Mouse (Mus musculus): ENCODE measurements around the gene Jmjd8.
"Not testable (repeated sequence)": the region's sequence is repeated elsewhere in the genome, so short reads cannot be mapped to it uniquely, and the experiment has no call there.

Gene Jmjd8

GRCm38 (mm10) chr17:25860832-25861703 lies 32.4 kb downstream of the Jmjd8 start, which contains the start of gene Wdr90:
Gene Wdr90 (minus strand): TSS chr17:25861501.
- peak; percentile 94 for DNase-seq (ENCODE audit: low read depth, low spot score)

GRCm38 (mm10) chr17:25861704-25862612 lies 33.3 kb downstream of the Jmjd8 start:
- no peak for DNase-seq (ENCODE audit: low read depth, low spot score)

DNA sequence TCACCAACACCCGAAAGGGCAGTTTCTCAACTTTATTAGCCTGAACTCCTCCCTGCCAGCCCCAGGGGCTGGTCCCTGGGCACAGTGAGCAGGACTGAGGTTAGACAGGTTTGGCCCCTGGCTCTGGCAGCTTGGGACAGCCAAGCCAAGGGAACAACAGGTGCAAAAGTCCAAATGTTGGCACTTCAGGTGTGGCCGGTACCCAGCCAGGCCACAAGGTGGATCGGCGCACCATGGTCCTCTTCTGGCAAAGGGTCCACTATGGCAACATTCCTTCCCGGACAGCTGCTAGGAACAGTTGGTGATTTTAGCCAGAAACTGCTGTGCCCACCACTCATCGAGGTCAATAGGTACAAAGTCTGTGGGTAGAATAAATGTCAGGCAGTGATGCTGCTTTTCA lies 35.0 kb downstream of the Jmjd8 start:
- DNase-seq (ENCODE audit: low read depth, low spot score), result no peak

- no peak for DNase-seq (ENCODE audit: low read depth, low spot score)
Measured at GRCm38 (mm10) chr17:25864311-25864710, 35.6 kb downstream of the Jmjd8 start.

GRCm38 (mm10) chr17:25865288-25865687 lies 36.6 kb downstream of the Jmjd8 start:
- no peak for DNase-seq (ENCODE audit: low read depth, low spot score)

DNA sequence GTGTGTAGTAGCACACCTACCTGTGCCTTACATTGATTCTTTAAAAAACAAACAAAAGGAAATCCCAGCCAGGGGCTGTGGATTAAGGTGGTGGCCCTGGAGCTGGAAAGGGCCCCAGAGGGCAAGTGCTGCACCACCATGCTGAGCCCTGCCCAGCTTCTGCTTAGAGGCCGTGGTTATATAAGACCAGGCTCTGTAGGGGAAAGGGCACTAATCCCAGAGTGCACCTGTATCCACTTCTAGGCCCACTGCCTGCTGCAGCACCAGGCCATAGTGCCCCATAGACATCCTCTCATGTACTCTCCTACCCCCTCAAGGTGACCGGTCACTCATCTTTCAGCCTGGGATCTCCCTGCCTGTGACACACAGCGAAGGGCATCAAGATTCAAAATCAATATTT lies 37.5 kb downstream of the Jmjd8 start:
- DNase-seq (ENCODE audit: low read depth, low spot score), result no peak

DNA sequence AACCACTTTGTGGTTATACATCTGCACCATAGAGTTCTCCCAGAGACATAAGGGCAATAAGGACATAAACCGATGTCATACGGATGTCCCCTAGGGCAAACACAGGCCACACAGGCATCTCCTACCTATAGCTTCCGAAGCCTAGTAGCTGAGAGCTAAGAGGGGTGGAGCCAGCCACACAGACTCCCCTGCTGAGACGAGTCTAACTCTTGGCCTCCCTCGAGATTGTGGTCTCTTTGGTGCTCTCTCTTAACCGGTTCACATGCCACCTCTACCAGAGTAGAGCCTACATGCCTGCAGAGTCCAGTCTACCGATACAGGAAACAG lies 38.8 kb downstream of the Jmjd8 start:
- no peak for DNase-seq (ENCODE audit: low read depth, low spot score)

GRCm38 (mm10) chr17:25867836-25868600 lies 39.4 kb downstream of the Jmjd8 start:
- peak; percentile 45 for DNase-seq (ENCODE audit: low read depth, low spot score)

GRCm38 (mm10) chr17:25868601-25869191 lies 40.0 kb downstream of the Jmjd8 start, which contains the start of gene Mcrip2:
Gene Mcrip2 (minus strand): TSS chr17:25868764.
- DNase-seq (ENCODE audit: low read depth, low spot score), result peak; percentile 71

GRCm38 (mm10) chr17:25869498-25869897 lies 40.8 kb downstream of the Jmjd8 start:
- DNase-seq (ENCODE audit: low read depth, low spot score), result no peak

DNA sequence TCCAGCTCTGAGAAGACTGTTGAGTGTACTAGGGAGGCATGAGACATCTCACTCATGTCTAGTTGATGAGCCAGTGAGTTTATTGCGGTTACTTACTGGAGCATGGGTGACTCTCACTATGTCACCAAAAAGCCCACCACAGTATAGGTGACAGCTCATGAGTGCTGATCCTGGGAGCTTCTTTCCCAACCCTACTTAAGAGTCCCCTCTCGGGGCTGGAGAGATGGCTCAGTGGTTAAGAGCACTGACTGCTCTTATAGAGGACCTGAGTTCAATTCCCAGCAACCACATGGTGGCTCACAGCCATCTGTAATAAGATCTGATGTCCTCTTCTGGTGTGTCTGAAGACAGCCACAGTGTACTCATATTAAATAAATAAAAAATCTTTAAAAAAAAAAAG lies 41.3 kb downstream of the Jmjd8 start:
- no peak for DNase-seq (ENCODE audit: low read depth, low spot score)

DNA sequence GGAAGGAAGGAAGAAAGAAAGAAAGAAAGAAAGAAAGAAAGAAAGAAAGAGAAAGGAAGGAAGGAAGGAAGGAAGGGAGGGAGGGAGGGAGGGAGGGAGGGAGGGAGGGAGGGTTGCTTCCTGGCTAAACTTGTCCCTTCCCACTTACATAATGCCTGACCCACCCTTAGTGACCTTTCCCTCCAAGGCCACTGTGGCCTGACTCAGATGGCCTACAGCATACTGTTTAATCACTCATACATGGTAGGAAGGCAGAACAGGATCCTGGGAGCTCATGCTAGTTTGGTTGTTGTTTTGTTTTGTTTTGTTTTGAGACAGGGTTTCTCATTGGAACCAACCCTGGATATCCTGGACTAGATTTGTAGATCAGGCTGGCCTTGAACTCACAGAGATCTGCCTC lies 42.9 kb downstream of the Jmjd8 start:
- not testable (repeated sequence) for DNase-seq (ENCODE audit: low read depth, low spot score)

- DNase-seq (ENCODE audit: low read depth, low spot score), result no peak
Measured at GRCm38 (mm10) chr17:25872676-25873075, 44.0 kb downstream of the Jmjd8 start.

DNA sequence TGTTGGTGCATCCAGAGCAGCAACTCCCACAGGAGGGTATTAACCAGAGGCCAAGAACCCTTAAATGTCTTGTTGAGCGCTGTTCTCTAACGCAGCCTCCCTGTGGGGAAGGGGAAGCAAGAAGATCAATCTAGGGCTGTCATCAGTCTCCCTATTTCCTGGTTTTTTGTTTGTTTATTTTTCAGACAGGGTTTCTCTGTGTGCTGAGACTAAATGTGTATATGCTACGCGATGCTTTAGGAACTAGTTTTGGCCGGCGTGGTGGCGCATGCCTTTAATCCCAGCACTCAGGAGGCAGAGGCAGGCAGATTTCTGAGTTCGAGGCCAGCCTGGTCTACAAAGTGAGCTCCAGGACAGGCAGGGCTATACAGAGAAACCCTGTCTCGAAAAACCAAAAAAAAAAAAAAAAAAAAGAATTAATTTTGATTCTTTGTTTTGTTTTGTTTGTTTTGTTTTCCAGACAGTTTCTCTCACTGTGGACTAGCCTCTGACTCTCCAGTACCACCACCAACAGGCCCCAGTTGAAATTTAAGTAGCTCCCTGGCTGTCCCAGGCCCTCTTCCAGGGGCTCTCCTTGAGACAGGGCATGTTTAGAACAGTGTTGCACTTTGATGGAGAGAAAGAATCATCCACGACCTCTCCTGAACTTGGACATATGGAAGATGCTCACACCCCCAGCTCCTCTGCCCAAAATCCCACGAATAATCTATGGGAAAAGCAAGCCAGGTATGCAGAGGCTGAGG lies 44.9 kb downstream of the Jmjd8 start:
- no peak for DNase-seq (ENCODE audit: low read depth, low spot score)

- DNase-seq (ENCODE audit: low read depth, low spot score), result no peak
Measured at GRCm38 (mm10) chr17:25874148-25874720, 45.6 kb downstream of the Jmjd8 start.

DNA sequence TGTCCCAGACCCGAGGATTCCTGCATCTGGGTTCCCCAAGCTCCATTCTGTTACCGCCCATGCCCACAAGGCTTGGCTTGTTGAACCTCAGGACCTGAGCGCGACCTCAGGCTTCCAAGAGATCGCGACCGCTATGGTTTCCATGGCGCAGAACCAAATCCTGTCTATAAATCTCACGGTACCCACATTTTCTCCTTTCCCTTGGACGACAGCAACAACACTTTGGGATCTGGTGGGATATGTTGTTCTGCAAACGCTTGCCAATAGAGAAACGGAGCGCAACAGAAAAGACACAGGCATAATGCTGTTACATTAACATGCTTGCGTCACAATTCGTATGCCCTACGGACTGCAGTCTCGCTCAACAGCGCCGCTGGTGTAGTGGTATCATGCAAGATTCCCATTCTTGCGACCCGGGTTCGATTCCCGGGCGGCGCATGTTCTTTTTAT lies 46.1 kb downstream of the Jmjd8 start, which contains the start of gene Mettl26:
Mettl26 (plus strand) TSS at position 354 of the 450 bp plus-strand sequence.
- DNase-seq (ENCODE audit: low read depth, low spot score), result peak; percentile 92

DNA sequence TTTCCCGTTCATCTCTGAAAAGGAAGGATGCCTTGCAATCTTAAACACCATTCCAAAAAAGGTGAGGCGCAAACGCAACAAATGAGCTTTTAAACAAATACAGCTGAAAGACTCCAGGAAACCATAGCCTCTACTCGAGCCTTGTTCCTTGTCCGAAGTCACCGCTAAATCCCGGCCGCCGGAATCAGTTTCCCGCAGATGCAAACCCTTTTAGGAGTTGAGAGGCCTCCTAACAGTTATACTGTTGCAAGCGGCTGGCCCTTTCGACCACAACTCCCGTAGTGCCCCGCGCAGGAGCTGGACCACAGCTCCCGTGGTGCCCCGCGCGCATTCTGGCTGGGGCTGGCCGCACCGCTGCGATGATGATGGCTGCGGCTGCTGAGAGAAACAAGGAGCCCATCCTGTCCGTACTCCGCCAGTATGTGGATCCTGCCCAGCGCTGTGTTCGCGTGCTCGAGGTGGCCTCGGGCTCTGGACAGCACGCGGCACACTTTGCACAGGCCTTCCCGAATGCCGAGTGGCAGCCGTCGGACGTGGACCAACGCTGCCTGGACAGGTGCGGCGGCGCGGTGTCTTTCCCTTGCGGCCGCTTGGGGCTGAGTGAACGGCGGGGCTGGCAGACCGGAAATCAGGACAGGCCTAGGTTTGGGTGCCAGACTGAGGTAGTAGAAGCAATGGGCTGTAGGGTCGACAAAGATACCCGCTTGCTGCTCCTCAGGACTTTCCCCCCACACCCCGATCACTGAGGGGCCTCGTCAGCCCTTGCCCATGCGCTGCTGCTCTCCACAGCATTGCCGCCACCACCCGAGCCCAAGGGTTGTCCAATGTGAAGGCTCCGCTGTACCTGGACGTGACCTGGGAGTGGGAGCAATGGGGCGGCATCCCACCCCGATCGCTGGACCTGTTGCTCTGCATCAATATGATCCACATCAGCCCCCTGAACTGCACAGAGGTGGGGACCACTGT lies 46.8 kb downstream of the Jmjd8 start:
- peak; percentile 86 for DNase-seq (ENCODE audit: low read depth, low spot score)

GRCm38 (mm10) chr17:25876347-25876915 lies 47.8 kb downstream of the Jmjd8 start:
- no peak for DNase-seq (ENCODE audit: low read depth, low spot score)

Data from mesoderm, embryonic 11.5 days (tissue).